8 mouse cellular contexts compared by ENCODE assay signal in genomic region chr1:64691581-64691980, GRCm38 (mm10). TPM values are rescaled to one million over a fixed set of nuclear protein-coding genes. Genes with fewer than 3 reads are reported as not detected.
DNase-seq lines count a peak whose midpoint lies in the region; ATAC-seq and TF ChIP-seq lines count a peak whose summit lies in the region.

No protein-coding gene starts in this region.

- H3K27me3 ChIP-seq in hindbrain, embryonic 14.5 days (ENCODE audit: control insufficient read depth, insufficient read depth, low read length), result no peaks in the 10 kb centered on the region
- H3K27me3 ChIP-seq in midbrain, embryonic 16.5 days (ENCODE audit: control insufficient read depth, insufficient read depth, low read depth, low read length), result no peaks in the 10 kb centered on the region

- H3K4me3 ChIP-seq in layer of hippocampus, adult 2 months, result peak overlapping the region; percentile 79
- peak overlapping the region; percentile 65 for H3K4me3 ChIP-seq in bone marrow, adult 2 months (replicated peaks; ENCODE audit: control insufficient read depth, low read depth, low read length)
- peak overlapping the region; percentile 93 for H3K4me3 ChIP-seq in hindbrain, embryonic 14.5 days (replicated peaks; ENCODE audit: low read length)
- peak overlapping the region; percentile 91 for H3K4me3 ChIP-seq in midbrain, embryonic 16.5 days (ENCODE audit: low read depth, low read length)

- H3K9me3 ChIP-seq in hindbrain, embryonic 14.5 days (ENCODE audit: control insufficient read depth, low read length), result no peaks in the 10 kb centered on the region
- no peaks in the 10 kb centered on the region for H3K9me3 ChIP-seq in midbrain, embryonic 16.5 days (replicated peaks; ENCODE audit: control insufficient read depth, low read length, poor library complexity, severe bottlenecking)

- H3K4me2 ChIP-seq in hindbrain, embryonic 14.5 days (replicated peaks), result peak overlapping the region; percentile 66
- H3K4me2 ChIP-seq in midbrain, embryonic 16.5 days (ENCODE audit: low read length), result peak overlapping the region; percentile 93

- H3K9ac ChIP-seq in hindbrain, embryonic 14.5 days, result peak overlapping the region; percentile 89
- H3K9ac ChIP-seq in midbrain, embryonic 16.5 days (ENCODE audit: low read depth, low read length), result peak overlapping the region; percentile 88

- ATAC-seq in hindbrain, embryonic 14.5 days (ENCODE audit: low FRiP score), result no peak
- ATAC-seq in midbrain, embryonic 16.5 days, result no peak

- H3K4me1 ChIP-seq in bone marrow, adult 2 months (ENCODE audit: control insufficient read depth, insufficient read depth, low read length), result no peaks in the 10 kb centered on the region; the same call in 1 of the 2 replicates
- peaks cover 32% of the 10 kb centered on the region for H3K4me1 ChIP-seq in hindbrain, embryonic 14.5 days (replicated peaks; ENCODE audit: control insufficient read depth, insufficient read depth, low read length)
- H3K4me1 ChIP-seq in midbrain, embryonic 16.5 days (ENCODE audit: control insufficient read depth, insufficient read depth, low read length), result peaks cover 21% of the 10 kb centered on the region

- no peak for DNase-seq in layer of hippocampus, adult 2 months (ENCODE audit: low spot score in 2 of 2)
- DNase-seq in layer of hippocampus, postnatal 10 days (ENCODE audit: low spot score in 2 of 2), result no peak
- DNase-seq in hindbrain, embryonic 14.5 days (ENCODE audit: low spot score), result peak; percentile 27
- no peak for DNase-seq in adrenal gland, adult 2 months
- DNase-seq in adrenal gland, postnatal 36 days, result no peak
- no peak for DNase-seq in MN1 (ENCODE audit: low spot score)

- H3K36me3 ChIP-seq in hindbrain, embryonic 14.5 days (replicated peaks; ENCODE audit: control insufficient read depth, insufficient read depth), result no peaks in the 10 kb centered on the region
- H3K36me3 ChIP-seq in midbrain, embryonic 16.5 days (ENCODE audit: control insufficient read depth, insufficient read depth, low read length), result no peaks in the 10 kb centered on the region

- no peak for TF ChIP-seq CTCF in layer of hippocampus, adult 2 months (conservative IDR thresholded peaks at IDR 0.05)
- TF ChIP-seq CTCF in bone marrow, adult 2 months (IDR thresholded peaks at IDR 0.05; ENCODE audit: control insufficient read depth, insufficient read depth, low read length), result no peak

- no peak for TF ChIP-seq POLR2A in bone marrow, adult 2 months (IDR thresholded peaks at IDR 0.05; ENCODE audit: borderline replicate concordance, control insufficient read depth, low read depth, low read length)

- H3K27ac ChIP-seq in layer of hippocampus, adult 2 months, result peak overlapping the region; percentile 88
- no peak overlapping the region for H3K27ac ChIP-seq in bone marrow, adult 2 months (ENCODE audit: control insufficient read depth, insufficient read depth, low read depth, low read length, poor library complexity)
- H3K27ac ChIP-seq in hindbrain, embryonic 14.5 days, result no peak overlapping the region
- H3K27ac ChIP-seq in midbrain, embryonic 16.5 days (ENCODE audit: low read length), result no peak overlapping the region; the same call in 1 of the 2 replicates

- 4% methylated on average over 9 of the region's 9 CpGs for WGBS in bone marrow, adult 2 months
- WGBS in hindbrain, embryonic 14.5 days, result 3% methylated on average over 9 of the region's 9 CpGs
- 2% methylated on average over 9 of the region's 9 CpGs for WGBS in midbrain, embryonic 16.5 days

RNA-seq across cellular contexts. Expression of gene Ccnyl1, which starts 1.3 kb away (rescaled TPM):
- total RNA-seq in layer of hippocampus, adult 2 months (2021), result 10 to 100 TPM; 12.9 to 14.8 TPM
- 10 to 100 TPM; 23.4 to 25.0 TPM for total RNA-seq in layer of hippocampus, postnatal 10 days (2021)
- polyA plus RNA-seq in bone marrow, adult 2 months (2011; ENCODE audit: insufficient read depth, insufficient read length, low replicate concordance, missing spikeins), result 2.8 and 8.6 TPM in 2 replicates
- 7.0 and 7.6 TPM in 2 replicates for polyA plus RNA-seq in hindbrain, embryonic 14.5 days (2014; fragmentation: Nextera tagmentation; extraction: Ambion mirVana)
- 3.6 and 4.9 TPM in 2 replicates for polyA plus RNA-seq in midbrain, embryonic 16.5 days (2015; fragmentation: Nextera tagmentation; extraction: Ambion mirVana)
- total RNA-seq in adrenal gland, adult 2 months (2021), result 10 to 100 TPM; 16.9 to 17.2 TPM
- polyA plus RNA-seq in adrenal gland, adult 2 months (2012; rRNA removed), result 30.9 and 35.8 TPM in 2 replicates
- 10 to 100 TPM; 15.2 to 18.9 TPM for total RNA-seq in adrenal gland, postnatal 36 days (2021)

RNA-seq across cellular contexts. Expression of gene Fzd5, which starts 46.0 kb away (rescaled TPM):
- total RNA-seq in layer of hippocampus, adult 2 months (2021), result 1 to 10 TPM in 1 of 2 experiments, under 1 TPM in 1; 0.93 to 1.3 TPM
- 1 to 10 TPM in 1 of 2 experiments, under 1 TPM in 1; 0.83 to 1.0 TPM for total RNA-seq in layer of hippocampus, postnatal 10 days (2021)
- 1.6 and 2.1 TPM in 2 replicates for polyA plus RNA-seq in bone marrow, adult 2 months (2011; ENCODE audit: insufficient read depth, insufficient read length, low replicate concordance, missing spikeins)
- 0.23 and 0.29 TPM in 2 replicates for polyA plus RNA-seq in hindbrain, embryonic 14.5 days (2014; fragmentation: Nextera tagmentation; extraction: Ambion mirVana)
- polyA plus RNA-seq in midbrain, embryonic 16.5 days (2015; fragmentation: Nextera tagmentation; extraction: Ambion mirVana), result 0.58 and 0.62 TPM in 2 replicates
- 10 to 100 TPM; 12.5 to 21.3 TPM for total RNA-seq in adrenal gland, adult 2 months (2021)
- 24.7 and 29.6 TPM in 2 replicates for polyA plus RNA-seq in adrenal gland, adult 2 months (2012; rRNA removed)
- total RNA-seq in adrenal gland, postnatal 36 days (2021), result 10 to 100 TPM; 15.5 to 21.0 TPM

Comparison
In these comparisons a context has a peak if more than half of its experiments do, and no peak if none do; other contexts are left out.
1. RNA of gene Fzd5, which starts 46.0 kb away (total RNA-seq): 12.5 to 21.3 TPM in adrenal gland, adult 2 months and 15.5 to 21.0 TPM in adrenal gland, postnatal 36 days; 0.93 to 1.3 TPM in layer of hippocampus, adult 2 months and 0.83 to 1.0 TPM in layer of hippocampus, postnatal 10 days; every median in the first group is over 4 times any median in the second.
2. Peak in every context shown above with its lines, with median percentiles within 50 percentile points of each other: H3K4me3 ChIP-seq.